8 mouse cellular contexts compared by ENCODE assay signal in the genomic region with DNA sequence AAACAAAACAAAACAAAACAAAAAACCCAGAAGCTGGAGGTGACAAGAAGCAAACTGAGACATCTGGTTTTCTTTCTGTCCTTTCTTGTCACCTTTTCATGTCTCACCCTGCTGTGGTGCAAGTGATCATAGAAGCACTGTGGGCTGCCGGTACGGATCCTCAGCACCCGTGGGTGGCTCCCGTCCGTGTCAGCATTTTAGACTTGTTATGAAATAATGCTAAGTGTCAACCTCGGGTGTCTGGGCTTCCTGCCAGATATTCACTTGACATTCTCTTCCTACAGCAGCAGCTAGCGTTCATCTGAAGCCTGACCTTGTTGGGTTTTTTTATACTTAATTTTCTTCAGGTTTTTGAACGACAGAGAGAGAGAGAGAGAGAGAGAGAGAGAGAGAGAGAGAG.
DNase-seq lines count a peak whose midpoint lies in the region; ATAC-seq and TF ChIP-seq lines count a peak whose summit lies in the region.

No protein-coding gene starts in this region.

- H3K36me3 ChIP-seq in lung, embryonic 16.5 days (ENCODE audit: control insufficient read depth, insufficient read depth, low read length) = no peaks in the 10 kb centered on the region
- no peaks in the 10 kb centered on the region for H3K36me3 ChIP-seq in forebrain, embryonic 13.5 days (ENCODE audit: poor library complexity, severe bottlenecking)

- no peak overlapping the region for H3K9ac ChIP-seq in lung, embryonic 16.5 days (ENCODE audit: low read length)
- no peak overlapping the region for H3K9ac ChIP-seq in forebrain, embryonic 13.5 days

- no peak for TF ChIP-seq POLR2A in brain, embryonic 14.5 days (IDR thresholded peaks at IDR 0.05; ENCODE audit: borderline replicate concordance, extremely low read depth, insufficient read depth, insufficient read length, poor library complexity, severe bottlenecking)

- peak; percentile 19 to 51 for DNase-seq in layer of hippocampus, adult 18-20 months (ENCODE audit: low spot score in 2 of 2)
- no peak for DNase-seq in layer of hippocampus, postnatal 25 days (ENCODE audit: extremely low spot score in 1 of 2, low spot score in 1 of 2)
- DNase-seq in brain, embryonic 14.5 days (ENCODE audit: low read depth) = peak; percentile 55
- peak; percentile 1 for DNase-seq in heart, postnatal 25 days (ENCODE audit: low spot score)
- DNase-seq in yolk sac, embryonic 10.5 days (ENCODE audit: low spot score) = no peak
- no peak for DNase-seq in liver

- H3K27me3 ChIP-seq in lung, embryonic 16.5 days (ENCODE audit: control insufficient read depth, insufficient read depth, low read depth, low read length) = no peaks in the 10 kb centered on the region
- H3K27me3 ChIP-seq in forebrain, embryonic 13.5 days = no peaks in the 10 kb centered on the region

- no peaks in the 10 kb centered on the region for H3K9me3 ChIP-seq in lung, embryonic 16.5 days (ENCODE audit: control insufficient read depth, low read length)
- no peaks in the 10 kb centered on the region for H3K9me3 ChIP-seq in forebrain, embryonic 13.5 days (replicated peaks)

- TF ChIP-seq CTCF in brain, embryonic 14.5 days (IDR thresholded peaks at IDR 0.05; ENCODE audit: borderline replicate concordance, extremely low read depth, insufficient read depth, insufficient read length) = no peak

- H3K4me1 ChIP-seq in lung, embryonic 16.5 days (replicated peaks; ENCODE audit: control insufficient read depth, insufficient read depth, low read length) = no peaks in the 10 kb centered on the region
- H3K4me1 ChIP-seq in forebrain, embryonic 13.5 days = no peaks in the 10 kb centered on the region

- H3K4me3 ChIP-seq in lung, embryonic 16.5 days (ENCODE audit: low read length) = no peak overlapping the region
- H3K4me3 ChIP-seq in forebrain, embryonic 13.5 days = no peak overlapping the region

- no peak overlapping the region for H3K27ac ChIP-seq in lung, embryonic 16.5 days (ENCODE audit: low read length)
- no peak overlapping the region for H3K27ac ChIP-seq in forebrain, embryonic 13.5 days

- 0 out of 2 replicates have a peak, but pooled peaks have one; percentile 28 for ATAC-seq in lung, embryonic 16.5 days (ENCODE audit: low read depth)
- no peak for ATAC-seq in forebrain, embryonic 13.5 days

- intact Hi-C loops in heart, postnatal 25 days (cut with DNase I) = no loop called here

- no peak overlapping the region for H3K4me2 ChIP-seq in lung, embryonic 16.5 days (ENCODE audit: low read depth, low read length)
- H3K4me2 ChIP-seq in forebrain, embryonic 13.5 days = no peak overlapping the region

- WGBS in lung, embryonic 16.5 days = 25% methylated on average over 8 of the region's 8 CpGs
- 74% methylated on average over 8 of the region's 8 CpGs for WGBS in forebrain, embryonic 13.5 days

Comparison
In these comparisons a context has a peak if more than half of its experiments do, and no peak if none do; other contexts are left out.
1. DNase-seq: peak in layer of hippocampus, adult 18-20 months (2 of 2), brain, embryonic 14.5 days (single experiment) and heart, postnatal 25 days (single experiment); none in layer of hippocampus, postnatal 25 days (0 of 2), yolk sac, embryonic 10.5 days (single experiment) and liver (single experiment).